Mouse (Mus musculus): Measurements from ENCODE around the gene Gabrg3.

DNA sequence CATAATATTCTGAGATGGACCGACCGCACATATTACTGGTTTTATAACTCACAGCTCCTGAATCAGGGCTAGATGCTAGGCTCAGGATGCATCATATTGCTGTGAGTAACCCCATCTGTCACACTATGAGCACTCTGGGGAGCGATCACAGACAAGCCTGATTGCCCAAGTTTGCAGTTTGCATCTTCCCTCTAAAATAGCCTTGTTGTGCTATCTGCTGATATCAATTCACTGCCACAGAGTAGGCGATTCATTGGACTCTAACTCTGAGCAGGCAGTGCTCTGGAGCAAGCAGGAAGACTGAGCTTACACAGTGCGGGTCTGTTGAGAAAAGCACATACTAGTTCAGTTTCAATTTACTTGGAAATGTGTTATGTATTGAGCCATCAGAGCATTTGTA is 543.4 kb downstream of the Gabrg3 start:
- no peak for TF ChIP-seq GATA1 (IDR thresholded peaks at IDR 0.05; ENCODE audit: low read length)
- TF ChIP-seq TAL1 (IDR thresholded peaks at IDR 0.05; ENCODE audit: low read length), result no peak
